Mouse (Mus musculus) ovary, adult 18-20 months (tissue): ENCODE measurements around the gene Tmem106b.

ENCODE experiments used
- DNase-seq: peaks from one replicate; pipeline ENCODE4 v3.0.0; 2022; ENCODE audit warnings: low spot score, mixed read lengths

Gene Tmem106b

GRCm38 (mm10) chr6:13069302-13070146 is at the start of gene Tmem106b:
Gene Tmem106b (plus strand): TSS chr6:13069759.
- DNase-seq = peak; percentile 95

- no peak for DNase-seq
Observed at GRCm38 (mm10) chr6:13021245-13022100, 48.1 kb upstream of the Tmem106b start.

DNA sequence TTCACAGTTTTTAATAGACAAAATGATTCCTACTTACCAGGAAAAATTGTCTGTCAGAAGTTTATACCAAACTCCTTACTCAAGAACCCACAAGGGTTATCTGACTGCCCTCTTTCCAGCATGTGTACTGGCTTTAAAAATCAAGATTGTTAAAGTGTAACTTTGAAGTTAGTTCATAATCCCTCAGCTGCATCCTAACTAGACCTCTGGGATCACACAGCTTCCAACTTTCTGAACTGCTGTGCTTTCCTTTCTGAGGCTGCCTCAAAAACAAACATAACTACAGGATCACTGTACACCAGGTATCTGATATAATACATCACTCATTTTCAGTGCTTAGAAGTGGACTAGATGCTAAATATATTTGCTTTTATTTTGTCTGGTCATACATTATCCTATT is 39.0 kb upstream of the Tmem106b start:
- DNase-seq = no peak

DNA sequence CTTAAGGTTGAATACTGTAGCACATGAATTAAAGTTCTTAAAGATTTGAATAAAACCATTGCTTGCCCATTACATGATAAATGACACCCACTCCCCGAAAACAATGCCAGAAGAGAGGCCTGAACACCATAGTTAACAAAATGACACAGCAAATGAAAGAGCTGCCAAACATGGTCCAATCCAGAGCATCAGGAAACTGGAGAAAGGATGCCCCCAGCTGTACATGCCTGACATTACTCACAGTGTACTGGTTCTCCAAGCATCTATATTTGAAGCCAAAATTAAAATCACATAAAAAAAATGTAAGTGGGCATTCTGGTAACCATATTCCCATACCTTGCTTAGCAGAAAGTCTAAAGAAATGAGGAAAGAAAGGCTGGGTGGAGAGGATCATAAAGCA is 38.6 kb upstream of the Tmem106b start:
- no peak for DNase-seq

- no peak for DNase-seq
Observed at GRCm38 (mm10) chr6:13052408-13053200, 17.0 kb upstream of the Tmem106b start.

DNA sequence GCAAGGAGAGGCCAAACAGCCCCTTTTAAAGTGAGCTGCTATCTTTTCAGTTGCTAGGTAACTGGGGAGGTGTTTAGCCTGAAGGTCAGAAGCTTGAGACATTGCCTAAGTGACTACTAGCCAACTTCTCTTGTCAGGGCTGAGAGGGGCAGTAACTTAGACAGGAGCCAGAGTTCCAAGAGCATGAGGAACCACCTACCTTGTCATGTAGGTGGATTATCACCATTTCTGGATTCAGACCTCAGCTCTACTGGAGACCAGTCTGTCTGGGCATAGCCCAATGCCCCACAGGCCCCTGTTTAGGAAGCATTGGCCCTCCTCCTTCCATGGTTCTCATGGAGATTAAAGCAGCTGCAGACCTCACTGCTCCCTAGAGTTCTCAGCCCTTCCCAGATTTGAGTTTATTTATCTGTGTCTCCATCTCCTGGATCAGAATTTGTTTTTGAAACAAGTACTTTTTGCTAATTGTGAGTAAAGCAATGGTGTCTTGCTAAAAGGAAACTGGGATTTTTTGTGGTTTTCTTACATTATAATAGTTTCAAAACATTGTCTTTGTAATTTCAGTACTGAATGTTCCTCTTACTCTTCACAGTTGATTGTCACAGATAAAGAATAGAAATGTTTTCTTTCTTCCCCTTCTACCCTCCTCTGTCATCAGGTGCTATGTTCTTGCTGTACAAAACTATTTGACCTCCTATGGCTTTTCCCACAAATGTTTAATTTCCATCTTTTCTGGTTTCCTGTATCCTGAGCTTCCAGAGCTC is 8.1 kb upstream of the Tmem106b start:
- DNase-seq = no peak

DNA sequence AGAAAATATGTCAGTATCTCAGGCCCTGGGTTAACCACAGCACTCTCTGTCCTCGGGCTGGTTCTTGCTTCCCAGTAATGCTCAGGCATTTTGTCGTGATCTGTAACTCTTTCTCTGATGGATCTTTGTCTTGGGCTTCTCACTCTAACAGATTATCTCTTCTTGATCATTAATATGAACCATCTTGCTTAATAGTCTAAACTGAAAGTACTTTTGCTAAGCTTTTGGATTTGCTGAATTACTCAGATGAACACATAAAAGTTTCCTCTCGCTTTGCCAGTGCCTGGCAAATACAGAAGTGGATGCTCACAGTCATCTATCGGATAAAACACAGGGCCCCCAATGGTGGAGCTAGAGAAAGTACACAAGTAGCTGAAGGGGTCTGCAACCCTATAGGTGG is 7.5 kb upstream of the Tmem106b start:
- DNase-seq = no peak

GRCm38 (mm10) chr6:13062691-13063255 is 6.8 kb upstream of the Tmem106b start:
- no peak for DNase-seq

GRCm38 (mm10) chr6:13070147-13070425 is 527 bp downstream of the Tmem106b start:
- DNase-seq = no peak

DNA sequence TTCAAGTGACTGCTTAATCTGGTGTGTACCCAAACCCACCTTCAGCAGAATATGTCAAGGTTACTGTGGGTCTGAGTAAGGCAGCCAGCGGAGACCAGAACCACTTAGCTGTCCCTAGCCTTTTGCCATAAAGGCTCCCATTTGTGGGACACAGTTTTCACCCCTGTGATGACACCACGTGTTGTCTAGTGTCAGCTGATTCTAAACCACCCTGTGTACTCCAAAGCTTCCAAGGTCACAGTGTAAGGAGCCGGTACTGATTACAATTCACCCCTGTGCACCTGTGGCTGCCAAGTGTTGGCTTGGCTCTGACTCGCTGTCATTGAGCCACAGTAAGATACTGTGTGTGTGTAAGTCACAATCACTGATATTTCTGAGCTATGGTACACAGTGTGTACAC is 926 bp downstream of the Tmem106b start:
- DNase-seq = no peak

- DNase-seq = no peak
Observed at GRCm38 (mm10) chr6:13073036-13073435, 3.5 kb downstream of the Tmem106b start.

- DNase-seq = no peak
Observed at GRCm38 (mm10) chr6:13073876-13074275, 4.3 kb downstream of the Tmem106b start.

GRCm38 (mm10) chr6:13082881-13083280 is 13.3 kb downstream of the Tmem106b start:
- DNase-seq = no peak

DNA sequence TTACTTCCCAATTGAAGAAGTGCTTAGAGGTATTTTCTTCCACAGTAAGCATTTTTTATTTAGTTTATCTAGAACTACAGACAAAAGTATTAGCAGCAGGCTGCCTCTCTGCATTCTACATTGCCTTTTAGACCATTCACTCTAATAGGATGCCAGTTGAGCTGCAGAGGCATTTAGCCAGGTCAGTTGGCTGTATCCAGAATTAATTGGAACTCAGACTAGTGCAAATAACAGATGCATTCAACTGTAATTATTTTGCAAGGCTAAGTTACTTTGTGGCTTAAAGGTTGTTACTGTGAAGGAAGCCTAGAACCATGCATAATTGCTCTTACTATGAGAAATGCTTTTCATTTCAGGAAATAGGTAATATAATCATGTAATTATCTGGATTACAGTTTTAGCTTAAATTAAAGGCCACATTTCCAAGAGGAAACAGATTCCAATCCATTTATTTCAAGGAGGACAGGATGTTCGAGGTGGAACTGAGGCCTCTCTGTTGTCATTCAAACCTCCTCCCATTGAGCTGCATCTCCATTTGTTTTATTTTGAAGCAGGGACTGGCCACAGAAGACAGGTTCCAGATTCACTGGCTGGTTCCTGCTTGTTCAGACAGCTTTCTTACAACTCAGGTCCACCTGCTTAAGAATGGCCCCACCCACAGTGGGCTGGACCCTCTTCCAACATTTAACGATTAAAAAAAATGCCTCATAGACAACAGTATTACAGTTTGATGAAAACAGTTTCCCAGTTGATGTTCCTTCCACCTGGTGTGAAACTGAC is 27.3 kb downstream of the Tmem106b start:
- no peak for DNase-seq

DNA sequence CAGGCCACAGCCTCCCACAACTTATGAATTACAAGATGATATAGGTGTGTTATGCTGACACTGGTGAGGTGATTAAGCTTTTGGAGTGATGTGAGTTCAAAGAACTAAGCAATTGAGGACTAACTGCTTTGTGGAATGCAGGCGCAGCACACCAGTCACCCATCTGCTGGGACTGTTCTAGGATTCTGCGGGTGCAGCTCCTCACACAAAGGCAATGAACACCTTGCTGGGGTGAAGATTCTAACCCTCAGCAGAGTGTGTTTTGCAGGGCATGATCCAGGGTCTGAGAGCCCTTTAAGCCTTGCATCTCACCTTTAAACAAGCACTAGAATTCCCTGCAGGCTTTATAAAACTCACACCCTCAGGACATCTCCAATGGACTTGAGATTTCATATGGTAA is 30.6 kb downstream of the Tmem106b start:
- DNase-seq = no peak

GRCm38 (mm10) chr6:13108662-13109061 is 39.1 kb downstream of the Tmem106b start:
- DNase-seq = no peak

GRCm38 (mm10) chr6:13137255-13137654 is 67.7 kb downstream of the Tmem106b start:
- no peak for DNase-seq
